Mouse (Mus musculus): ENCODE measurements around the gene Ipo4.
A peak's percentile ranks its signal among the peaks of the same experiment; 100 is the strongest.

Ipo4 gene

DNA sequence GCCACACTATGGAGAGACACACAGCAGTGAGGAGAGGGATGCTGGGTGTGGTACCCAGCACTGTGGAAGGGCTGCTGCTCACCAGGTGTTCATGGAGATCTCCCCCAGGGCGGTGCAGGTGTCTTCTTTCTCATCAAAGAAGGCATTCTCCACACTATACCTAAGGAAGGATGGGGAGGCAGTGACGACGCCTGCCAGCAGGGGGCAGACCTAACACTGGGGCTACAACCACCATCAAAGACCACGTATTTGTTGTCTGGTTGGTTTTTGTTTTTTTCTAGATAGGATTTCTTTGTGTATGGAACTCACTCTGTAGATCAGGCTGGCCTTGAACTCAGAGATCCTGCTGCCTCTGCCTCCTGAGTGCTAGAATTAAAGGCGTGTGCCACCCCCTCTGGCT is 6.4 kb downstream of the Ipo4 start:
- peak; percentile 68 for DNase-seq (ENCODE audit: low read depth, low spot score)

DNA sequence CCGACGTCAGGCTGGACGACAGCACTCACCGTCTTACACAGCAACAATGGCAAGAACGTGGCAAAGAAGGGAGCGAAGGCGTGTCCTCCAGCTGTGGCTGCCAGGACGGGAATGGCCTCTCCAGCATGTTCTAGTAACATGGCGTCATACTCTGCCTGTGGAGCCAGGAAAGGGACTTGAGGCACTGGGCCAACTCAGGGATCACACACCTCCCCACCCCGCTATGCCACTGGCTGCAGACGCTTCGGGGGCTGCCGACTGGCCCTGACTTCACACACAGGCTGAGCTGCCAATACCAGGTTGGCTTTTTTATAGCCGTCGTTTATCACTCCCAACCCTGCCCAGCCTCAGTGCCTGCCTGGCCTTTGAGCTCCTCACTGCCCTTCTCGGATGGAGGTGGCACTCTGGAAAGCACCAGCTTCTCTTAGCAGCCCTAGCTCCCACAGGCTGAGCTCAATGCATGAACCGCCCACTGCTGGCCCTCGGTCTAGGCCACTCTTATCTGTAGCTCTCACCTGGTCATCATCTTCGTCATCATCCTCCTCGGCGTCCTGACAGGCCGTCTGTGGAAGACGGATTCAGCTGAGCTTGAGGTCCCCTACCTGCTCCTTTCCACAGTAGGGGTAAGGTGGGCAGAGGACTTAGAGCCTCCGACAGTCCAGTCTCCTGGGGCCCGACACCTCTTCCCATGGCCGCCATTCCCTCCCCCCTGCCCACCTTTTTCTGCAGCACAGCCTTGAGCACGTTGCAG is 7.5 kb downstream of the Ipo4 start:
- DNase-seq (ENCODE audit: low read depth, low spot score), result no peak

DNA sequence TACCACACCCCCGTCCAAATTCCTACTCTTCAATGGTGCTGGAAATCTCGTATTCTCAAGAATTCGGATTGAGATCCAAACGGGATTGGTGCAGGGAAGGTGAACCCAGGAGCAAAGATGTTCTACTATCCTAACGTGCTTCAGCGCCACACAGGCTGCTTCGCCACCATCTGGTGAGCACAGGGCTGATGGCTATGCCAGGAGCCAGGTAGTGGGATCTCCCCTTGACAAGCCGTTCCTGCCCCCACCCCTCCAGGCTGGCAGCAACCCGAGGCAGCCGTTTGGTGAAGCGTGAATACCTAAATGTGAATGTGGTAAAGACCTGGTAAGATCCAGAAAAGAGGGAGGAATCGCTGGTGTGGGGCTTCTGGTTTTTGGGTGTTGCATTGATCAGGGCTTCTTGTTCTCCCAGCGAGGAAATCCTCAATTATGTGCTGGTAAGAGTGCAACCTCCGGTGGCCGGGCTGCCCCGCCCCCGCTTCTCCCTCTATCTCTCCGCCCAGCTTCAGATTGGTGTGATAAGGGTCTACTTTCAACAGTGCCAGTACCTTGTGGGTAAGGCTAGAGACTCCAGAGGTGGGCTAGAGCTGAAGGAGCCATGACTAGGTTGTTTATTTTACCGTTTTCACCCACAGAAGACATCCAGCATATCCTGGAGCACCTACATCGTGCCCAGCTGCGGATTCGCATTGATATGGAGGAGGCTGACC is 17.1 kb downstream of the Ipo4 start:
- DNase-seq (ENCODE audit: low read depth, low spot score), result no peak

DNA sequence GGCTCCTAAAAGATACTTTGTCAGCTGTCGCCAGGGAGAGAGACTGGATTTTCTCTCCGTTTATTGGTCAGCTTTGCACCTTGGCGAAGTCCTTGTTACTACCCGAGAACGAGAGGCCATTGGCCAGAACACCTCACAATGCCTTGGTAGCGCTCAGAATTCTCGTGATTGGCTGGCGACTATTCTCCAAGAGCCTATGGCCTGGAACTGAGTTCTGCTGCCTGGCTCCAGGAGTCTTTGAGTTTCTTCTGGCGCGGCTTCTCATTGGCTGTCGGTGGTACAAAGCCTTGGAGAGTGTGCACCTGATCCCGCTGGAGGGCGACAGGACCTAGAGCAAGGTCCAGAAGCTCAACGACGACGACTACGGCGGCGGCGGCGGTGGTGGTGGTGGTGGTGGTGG is 17.9 kb downstream of the Ipo4 start, which contains the start of gene Rec8:
Rec8 (plus strand) TSS at position 216 of the 400 bp plus-strand sequence.
- peak; percentile 97 for DNase-seq (ENCODE audit: low read depth, low spot score)

DNA sequence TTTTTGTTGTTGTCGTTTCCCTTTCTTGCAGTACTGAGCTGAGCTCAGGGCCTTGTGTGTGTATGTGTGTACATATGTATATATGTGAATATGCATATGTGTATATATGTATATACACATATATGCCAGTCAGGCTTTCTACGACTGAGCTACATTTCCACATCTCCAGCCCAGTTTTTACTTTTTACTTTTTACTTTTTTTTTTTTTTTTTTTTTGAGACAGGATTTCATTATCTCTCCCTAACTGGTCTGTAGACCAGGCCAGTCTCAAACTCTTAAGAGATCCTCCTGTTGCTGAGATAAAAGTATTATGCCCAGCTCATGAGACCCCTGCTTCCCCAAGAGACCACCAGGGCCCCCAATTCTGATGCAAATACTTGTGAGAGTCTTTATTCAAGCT is 18.9 kb downstream of the Ipo4 start:
- DNase-seq (ENCODE audit: low read depth, low spot score), result no peak

DNA sequence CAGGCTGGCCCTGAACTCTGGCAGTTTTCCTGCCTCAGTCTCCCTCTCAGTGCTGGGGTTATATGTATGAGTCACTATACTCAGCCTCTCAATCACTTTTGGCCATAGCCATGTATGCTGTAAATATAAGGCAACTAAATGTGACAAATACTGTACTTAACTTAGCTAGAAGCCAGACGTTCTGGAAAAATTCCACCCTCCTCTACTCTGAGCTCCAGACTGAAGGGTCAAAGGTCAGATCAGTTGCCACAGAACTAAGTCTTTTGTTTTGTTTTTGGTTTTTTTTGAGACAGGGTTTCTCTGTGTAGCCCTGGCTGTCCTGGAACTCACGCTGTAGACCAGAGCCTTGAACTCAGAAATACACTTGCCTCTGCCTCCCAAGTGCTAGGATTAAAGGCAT is 19.9 kb downstream of the Ipo4 start:
- DNase-seq (ENCODE audit: low read depth, low spot score), result no peak

DNA sequence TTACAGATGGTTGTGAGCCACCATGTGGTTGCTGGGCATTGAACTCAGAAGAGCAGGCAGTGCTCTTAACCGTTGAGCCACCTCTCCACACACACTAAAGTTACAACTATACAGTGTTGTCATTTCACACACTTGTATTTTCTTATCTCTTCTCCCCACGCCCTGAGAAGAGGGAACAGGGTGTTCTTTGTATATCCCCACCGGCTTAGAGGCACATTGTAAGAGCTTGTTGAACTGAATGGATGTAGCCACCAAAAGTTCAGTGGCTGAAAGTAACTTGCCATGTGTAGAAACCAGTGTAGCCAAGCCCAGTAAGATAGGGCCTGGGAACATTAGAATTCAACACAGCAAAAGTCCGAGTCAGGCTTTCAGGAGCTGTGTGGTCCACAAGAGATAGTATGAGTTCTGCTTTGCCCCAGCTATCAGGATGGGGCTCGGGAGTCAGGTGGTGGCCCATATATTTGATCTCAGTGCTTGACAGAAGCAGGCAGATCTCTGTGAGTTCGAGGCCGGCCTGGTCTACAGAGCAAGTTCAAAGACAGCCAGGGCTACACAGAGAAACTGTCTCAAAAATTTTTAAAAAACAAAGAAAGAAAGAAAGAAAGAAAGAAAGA is 21.1 kb downstream of the Ipo4 start:
- no peak for DNase-seq (ENCODE audit: low read depth, low spot score)

DNA sequence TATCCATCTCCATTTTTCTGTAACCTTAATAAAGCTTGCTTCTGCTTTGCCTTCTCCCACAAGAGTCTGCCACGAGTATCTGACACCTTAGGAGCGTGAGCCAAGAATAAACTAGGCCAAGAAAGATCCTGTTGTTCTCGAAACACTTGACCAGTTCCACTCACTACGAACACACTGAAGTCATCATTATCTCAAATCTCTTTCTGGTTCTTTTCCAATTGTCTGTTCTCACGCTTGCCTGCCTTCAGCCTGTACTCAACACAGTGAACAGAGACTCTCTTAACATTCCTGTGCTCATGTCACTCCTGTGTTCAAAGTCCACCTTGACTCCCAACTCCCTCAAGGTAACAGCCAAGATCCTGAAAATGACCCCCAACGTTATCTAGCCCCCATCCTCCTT is 22.4 kb downstream of the Ipo4 start:
- DNase-seq (ENCODE audit: low read depth, low spot score), result no peak

DNA sequence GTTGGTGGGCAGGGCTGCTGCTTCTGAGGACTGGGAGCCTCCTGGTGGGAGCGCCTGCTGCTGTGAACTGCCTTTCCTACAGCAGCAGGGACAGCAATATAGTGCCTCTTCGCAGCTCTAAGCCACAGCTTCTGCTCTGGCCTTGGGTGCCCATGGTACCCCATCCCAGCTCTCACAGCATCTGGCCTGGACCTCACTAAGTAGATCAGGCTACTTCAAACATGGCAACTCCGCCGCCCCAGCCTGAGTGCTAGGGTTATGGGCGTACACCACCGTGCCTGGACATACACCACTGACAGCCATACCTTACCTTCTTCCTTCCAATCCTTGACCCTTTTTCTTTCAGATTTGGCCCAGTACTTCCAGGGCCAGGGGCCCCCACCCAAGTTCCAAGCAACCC is 27.4 kb downstream of the Ipo4 start:
- no peak for DNase-seq (ENCODE audit: low read depth, low spot score)

DNA sequence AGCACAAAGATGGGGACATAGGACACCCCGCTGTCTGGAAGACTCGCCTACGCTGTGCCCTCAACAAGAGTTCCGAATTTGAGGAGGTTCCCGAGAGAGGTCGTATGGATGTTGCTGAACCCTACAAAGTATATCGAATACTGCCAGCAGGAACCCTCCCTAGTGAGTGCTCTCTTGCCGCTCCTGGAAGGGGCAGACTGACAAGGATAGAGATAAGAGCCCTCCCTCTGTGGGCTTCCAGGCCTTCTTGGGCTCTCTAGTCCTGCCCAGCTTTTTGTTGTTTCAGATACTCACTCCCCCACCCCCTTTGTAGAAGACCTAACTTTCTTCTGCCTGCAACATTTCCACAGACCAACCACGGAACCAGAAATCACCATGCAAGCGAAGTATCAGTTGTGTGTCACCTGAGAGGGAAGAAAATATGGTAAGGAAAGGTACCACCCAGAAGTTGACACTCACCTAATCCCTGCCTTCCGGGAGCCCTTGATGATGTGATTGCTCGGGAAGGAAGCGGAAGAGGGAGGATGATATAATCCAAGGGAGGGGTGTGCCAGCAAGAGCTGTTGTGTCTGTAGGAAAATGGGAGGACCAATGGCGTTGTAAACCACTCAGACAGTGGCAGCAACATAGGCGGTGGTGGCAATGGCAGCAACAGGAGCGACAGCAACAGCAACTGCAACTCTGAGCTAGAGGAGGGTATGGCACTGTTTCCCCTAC is 29.9 kb downstream of the Ipo4 start:
- DNase-seq (ENCODE audit: low read depth, low spot score), result no peak

DNA sequence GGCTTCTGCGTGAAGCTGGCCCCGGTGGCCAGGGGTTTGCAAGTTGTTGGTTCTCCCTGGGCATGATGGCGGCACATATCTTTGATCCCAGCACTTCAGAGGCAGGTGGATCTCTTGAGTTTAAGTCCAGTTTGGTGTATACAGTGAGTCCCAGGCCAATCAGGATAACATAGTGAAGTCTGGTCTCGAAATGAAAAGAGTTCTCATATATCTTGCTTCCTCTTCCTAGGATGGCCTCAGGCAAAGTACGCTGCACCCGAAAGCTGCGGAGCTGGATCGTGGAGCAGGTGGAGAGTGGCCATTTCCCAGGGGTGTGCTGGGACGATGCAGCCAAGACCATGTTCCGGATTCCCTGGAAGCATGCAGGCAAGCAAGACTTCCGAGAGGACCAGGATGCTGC is 30.9 kb downstream of the Ipo4 start:
- peak; percentile 29 for DNase-seq (ENCODE audit: low read depth, low spot score)

DNA sequence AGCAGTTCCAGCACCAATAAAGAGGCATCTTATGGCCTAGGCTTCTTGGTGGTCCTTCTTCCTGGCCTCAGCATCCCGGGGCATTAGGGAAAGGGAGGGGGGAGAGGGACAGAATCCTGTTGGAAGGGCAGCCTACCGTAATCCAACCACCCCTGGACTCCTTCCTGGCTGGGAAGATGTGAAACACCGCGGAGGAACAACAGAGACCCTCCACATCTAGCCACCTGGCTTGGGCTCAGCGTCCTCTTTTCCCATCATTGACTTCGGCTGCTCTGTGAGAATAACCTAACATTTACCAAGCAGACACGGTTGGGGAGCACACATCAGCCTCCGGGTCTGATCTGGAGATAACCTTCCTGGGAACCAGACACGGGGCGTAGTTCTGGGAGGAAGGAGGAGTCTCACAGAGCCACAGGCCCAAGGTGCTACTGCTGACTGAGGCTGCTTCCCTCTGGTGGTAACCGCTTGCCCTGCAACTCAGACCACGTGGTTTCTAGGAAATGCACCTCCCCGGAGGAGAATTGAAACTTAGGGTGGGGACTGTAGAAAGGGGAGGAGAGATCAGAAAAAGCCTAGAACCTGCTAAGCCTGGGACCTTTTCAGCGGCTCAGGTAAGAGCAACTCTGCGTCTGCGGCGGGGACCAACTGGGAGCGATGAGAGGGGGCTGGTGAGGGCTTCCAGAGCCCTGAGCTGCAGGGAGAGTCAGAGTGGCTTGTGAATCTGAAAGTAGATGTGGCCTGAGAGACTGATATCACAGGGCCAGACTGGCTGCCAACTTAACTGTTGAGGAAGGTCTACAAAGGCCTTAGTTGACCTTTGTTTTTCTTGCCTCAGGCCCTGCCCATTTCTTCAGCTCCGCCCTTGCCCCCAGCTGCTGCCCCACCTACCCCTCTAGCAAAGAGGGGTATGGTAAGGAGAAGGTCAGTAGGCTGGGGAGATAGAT is 31.9 kb downstream of the Ipo4 start:
- peak; percentile 99 for DNase-seq (ENCODE audit: low read depth, low spot score)

DNA sequence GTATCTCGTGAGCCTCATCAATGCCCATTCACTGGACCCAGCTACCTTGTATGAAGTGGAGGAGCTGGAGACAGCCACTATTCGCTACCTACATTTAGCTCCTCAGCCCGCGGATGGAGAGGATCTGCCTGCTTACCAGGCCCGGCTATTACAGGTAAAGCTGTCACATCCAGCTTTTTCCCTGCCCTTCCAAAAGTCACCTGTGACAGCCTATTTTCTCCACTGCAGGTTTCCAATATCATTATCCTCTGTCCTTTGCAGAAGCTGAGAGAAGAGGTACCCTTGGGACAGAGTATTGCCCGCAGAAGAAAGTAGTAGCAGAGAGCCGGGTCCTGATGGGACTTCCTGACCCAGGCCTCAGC is 32.5 kb downstream of the Ipo4 start, which contains the start of gene Irf9:
Irf9 (plus strand) TSS at position 301 of the 362 bp plus-strand sequence.
- DNase-seq (ENCODE audit: low read depth, low spot score), result no peak

DNA sequence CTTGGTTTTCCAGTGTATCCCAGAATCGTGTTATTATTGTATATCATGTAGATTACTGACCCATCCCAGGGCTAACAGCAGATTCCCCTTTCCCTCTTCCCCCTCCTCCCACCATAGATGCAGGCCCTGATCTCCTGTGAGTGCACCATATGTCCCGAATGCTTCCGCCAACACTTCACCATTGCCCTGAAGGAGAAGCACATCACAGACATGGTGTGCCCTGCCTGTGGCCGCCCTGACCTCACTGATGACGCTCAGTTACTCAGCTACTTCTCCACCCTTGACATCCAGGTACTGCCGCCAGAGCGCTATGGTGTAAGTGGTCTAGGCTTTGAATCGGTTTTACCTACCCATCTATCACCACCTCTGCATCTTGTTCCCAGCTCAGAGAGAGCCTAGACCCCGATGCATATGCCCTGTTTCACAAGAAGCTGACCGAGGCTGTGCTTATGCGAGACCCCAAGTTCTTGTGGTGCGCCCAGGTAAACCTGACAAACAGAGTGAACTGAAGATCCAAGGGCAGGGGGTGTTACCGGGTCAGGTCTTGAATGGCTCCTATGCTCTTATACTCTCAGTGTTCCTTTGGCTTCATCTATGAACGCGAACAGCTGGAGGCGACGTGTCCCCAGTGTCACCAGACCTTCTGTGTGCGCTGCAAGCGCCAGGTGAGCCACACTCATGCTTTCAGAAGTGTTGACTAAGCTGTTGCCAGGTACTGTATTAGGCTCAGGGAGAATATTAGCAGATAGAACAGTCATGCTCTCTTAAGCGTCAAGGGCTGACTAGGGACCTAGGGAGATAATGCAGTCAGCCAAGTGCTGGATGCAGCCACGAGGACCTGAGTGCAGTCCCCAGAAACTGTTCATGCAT is 37.0 kb downstream of the Ipo4 start:
- no peak for DNase-seq (ENCODE audit: low read depth, low spot score)

DNA sequence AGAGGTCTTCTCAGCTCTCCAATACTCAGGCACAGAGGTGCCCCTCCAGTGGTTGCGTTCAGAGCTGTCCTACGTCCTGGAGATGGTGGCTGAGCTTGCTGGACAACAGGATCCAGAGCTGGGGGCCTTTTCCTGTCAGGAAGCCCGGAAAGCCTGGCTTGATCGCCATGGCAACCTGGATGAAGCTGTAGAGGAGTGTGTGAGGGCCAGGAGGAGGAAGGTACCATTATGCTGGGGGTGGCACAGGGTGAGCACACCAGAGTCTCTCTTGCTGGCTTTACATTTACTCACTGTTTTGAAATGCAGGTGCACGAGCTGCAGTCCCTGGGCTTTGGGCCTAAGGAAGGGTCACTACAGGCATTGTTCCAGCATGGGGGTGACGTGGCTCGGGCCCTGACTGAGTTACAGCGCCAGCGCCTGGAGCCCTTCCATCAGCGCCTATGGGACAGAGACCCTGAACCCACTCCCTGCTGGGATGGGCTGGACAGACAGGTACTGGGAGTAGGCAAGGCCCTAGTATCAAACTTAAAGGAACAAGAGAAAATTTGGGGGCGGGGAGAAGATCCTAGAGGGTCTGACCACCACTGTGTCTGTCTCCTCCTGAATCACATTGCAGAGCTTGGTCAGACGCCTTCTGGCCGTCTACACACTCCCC is 39.6 kb downstream of the Ipo4 start:
- no peak for DNase-seq (ENCODE audit: low read depth, low spot score)

DNA sequence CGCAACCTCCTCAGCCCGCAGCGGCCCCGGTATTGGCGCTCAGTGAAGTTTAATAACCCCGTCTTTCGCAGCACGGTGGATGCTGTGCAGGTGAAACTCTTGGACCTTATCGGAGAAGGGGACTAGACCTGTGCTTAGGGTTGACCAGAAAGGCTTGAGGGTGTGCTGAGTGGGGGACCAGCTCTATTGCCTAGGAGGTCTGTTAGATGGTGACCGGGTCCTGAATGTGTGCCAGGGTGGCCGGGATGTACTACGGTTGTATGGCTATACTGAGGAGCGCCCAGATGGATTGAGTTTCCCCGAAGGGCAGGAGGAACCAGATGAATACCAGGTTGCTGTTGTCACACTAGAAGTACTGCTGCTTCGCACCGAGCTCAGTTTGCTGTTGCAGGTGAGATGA is 43.5 kb downstream of the Ipo4 start:
- no peak for DNase-seq (ENCODE audit: low read depth, low spot score)

DNA sequence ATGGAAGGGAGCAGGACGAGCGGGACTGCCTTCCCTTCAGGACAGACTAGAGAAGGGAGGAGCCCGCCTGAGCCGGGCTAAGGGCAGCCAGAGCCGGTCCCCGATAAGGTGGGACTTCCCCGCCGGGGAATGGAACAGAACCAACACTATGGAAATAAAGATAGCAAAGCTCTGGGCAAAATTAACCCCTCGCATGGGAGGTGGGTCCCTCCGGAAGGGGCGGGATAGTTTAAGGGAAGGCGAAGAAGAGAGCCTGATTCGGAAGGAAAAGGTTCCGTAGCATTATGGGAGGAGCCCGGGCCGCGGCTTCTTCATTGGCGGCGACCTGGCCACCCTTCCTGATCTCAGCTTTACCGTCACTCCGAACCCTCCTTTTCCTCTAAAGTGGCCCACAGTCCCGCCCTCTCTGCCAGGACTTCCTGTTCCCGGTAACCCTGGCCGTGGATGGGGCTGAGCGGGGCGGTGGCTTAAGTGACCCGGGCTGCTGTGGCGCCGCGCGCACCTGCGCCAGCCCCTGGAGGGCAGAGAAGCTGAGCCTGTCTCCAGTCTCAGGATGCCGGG is 44.3 kb downstream of the Ipo4 start, which contains the start of gene Rnf31:
Rnf31 (plus strand) TSS at position 378 of the 561 bp plus-strand sequence.
- DNase-seq (ENCODE audit: low read depth, low spot score), result peak; percentile 96

DNA sequence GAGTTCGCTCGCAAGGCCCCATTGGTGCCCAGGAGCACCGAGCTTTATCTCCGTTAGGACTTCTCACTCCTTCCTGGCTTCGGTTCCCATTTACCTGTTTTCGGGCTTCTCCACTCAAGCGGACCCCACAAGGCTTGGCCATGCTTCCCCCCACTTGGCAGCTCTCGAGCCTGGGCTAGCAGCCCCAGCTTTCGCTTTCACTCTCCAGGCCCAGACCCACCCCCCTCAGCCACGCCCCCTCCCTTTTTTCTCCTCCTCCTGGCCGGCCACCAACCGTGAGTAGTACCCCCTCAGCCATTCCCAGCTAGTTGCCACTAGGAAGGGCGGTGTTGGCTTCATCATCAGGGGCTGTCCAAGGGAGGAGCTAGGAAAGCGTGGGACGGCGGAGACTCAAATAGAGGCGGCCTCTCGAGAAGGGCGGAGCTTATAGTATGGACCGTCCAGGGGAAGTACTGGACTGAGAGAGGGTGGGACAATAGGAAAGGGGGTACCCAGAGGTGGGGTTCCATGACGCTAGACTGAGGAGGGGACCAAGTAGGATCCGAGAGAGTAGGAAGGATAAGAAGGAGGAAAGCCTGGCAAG is 44.9 kb downstream of the Ipo4 start, which contains the start of gene Psme2:
Psme2 (minus strand) TSS at position 366 of the 583 bp plus-strand sequence.
- peak; percentile 97 for DNase-seq (ENCODE audit: low read depth, low spot score)
